Mouse (Mus musculus) E14TG2a.4 (cell line): ENCODE data around the gene Nphp1.

Experiments used
- CTCF ChIP-seq: conservative IDR thresholded peaks from 2 replicates; pipeline ENCODE4 v1.5.1; 2014; ENCODE audit warnings: low read length
- POU5F1 ChIP-seq: IDR thresholded peaks from 2 replicates; pipeline ENCODE4 v1.6.1; 2014; ENCODE audit warnings: low read length, borderline replicate concordance

DNA sequence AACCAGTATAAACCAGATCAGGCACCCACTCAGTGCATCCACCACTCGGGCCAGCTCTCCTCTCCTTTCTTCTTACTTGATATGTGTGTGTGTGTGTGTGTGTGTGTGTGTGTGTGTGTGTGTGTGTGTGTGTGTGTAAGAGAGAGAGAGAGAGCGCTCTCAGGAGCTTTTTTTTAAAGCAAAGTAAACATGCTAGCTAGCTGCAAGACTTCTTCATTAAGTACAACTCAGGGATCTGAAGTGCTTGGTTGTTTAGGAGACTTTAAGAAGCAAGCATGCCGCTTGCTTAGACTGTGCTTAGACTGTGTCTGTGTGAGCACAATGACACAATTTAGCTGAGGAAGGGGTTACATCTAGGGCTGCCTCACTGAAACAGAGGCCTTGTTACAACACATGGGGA is 46.1 kb downstream of the Nphp1 start:
- no peak for TF ChIP-seq CTCF
- no peak for TF ChIP-seq POU5F1
